Mouse (Mus musculus): Measurements from ENCODE around the gene Pdcl2.

Pdcl2 gene

DNA sequence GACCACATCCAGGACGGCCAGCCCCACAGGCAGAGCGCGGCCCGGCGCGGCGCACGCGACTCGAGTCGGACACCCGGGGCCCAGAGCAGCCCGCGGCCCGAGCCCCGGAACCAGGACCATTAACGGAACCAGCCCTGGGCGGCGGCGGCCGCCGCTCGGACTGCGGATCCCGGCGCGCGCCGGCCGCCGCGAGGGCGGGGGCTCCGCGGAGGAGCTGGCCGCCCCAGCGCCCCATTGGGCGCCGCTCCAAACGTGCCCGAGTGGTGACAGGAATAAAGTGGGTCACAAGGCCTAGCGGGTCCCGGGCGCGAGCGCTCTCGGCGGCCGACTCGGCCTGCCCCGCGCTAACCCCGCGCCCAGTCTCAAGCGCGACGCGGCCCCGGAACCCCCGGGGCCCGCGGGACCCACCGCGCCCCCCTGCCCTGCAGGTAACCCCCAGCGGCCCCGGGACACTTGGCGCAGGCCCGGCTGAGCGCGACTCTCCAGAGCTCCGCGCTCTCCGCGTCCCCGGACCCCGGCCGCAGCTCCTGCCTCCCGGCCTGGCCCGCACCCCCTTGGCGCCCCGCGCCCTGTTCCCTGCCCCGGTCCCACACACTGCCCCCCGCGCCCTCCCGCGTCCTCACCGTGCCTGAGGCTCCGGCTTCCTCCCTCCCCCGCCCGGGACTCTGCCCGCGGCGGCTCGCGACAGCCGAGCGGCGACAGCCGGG is 27.1 kb downstream of the Pdcl2 start:
- peak; percentile 71 for DNase-seq (ENCODE audit: low spot score)

DNA sequence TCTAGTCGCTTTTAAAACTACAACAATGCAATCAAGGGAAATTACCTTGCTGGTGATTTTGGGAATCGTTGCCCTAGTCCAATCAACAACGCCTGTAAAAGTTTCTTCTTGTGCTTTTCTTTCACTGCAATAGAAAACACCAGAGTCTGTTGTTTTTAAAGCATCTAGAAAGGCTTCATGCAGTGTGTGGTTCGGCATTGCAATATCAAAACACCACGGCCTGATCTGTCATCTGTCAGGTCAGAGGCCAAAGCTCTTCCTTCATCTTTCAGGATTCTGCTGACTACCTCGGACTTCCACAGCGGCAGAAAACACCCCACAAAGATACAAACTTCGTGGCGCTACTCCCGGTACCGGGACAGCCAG is 27.6 kb downstream of the Pdcl2 start:
- DNase-seq (ENCODE audit: low spot score) = no peak

DNA sequence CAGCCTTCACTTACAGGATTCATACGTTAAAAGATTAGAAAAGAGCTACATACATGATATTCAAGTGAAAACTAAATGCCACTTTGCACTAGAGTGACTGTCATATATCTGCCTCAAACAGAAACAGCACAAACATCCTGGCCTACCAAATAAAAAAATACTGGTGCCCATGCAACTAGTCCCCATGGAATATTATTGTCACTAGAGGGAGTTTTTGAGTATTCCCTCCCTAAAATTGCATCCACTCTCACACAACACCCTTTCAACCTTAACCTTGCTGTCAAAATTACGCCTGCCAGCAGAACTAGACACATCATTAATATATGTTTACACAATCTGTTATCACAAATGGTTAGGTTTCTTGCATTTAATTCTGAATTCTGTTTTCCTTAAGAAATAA is 28.9 kb downstream of the Pdcl2 start:
- DNase-seq (ENCODE audit: low spot score) = no peak

DNA sequence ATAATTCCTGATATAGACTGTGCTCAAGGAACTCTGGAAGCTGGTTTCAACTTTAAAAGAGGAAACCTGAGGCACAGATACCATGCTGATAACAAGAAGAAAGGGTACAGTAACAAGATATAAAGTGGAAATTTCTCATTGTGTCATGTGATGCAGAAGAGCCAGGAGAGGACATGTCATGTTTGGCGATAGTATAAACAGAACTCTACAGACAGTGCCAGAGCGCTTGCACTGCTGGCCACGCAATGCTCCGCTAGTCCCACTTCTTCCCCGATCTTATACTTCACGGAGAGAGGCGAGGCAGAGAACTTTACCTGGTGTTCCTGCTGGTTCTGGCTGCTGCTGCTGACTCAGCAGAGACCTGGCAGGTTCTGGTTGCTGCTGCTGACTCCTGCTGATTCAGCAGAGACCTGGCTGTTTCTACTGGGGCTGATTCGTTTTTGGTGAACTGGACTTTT is 41.7 kb downstream of the Pdcl2 start:
- no peak for DNase-seq (ENCODE audit: low spot score)

DNA sequence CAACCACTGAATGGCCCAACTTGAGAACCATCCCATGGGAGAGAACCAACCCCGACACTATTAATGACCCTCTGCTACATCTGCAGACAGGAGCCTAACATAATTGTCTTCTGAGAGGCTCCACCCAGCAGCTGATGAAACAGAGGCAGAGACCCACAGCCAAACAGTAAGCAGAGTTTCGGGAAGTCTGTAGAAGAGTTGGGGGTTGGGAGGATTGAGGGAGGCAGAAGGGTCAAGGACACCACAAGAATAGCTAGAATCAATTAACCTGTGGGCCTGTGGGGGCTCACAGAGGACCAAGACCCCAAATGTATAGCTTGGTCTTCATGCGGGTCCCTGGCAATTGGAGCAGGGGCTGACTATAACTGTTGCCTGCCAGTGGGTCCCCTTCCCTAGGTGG is 42.7 kb downstream of the Pdcl2 start:
- DNase-seq (ENCODE audit: low spot score) = no peak

DNA sequence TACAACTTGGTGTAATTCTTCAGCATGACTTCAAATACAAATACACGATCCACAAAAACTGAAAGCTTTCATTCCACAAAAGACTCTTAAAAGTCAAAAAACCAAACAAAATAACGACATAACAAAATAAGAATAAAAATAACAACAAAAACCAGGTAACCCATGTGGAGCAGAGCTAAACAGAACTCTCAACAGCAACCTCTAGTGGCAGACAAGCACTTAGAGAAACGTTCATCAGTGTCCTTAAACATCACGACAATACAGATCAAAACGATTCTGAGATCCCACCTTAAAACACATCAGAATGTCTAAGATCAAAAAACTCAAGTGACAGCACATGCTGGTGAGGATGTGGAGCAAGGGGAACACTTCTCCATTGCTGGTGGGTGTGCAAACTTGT is 43.9 kb downstream of the Pdcl2 start:
- DNase-seq (ENCODE audit: low spot score) = no peak

DNA sequence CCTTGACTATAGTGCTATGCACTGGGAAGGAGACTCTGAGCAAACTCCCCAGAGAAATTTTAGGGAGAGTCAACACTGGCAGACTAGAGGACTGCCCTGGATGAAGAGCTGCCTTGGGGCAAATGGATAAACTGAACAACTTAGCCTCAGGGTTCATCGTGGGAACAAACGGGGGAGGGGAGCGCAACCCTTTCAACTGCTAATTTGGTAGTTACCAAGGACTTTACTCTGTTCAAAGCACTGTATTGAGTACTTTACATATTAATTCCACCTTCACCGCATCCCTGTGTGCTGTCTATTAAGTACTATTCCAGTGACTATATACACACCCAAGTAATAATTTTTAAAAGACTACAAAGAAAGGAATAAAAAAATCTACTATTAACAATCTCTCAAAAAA is 45.3 kb downstream of the Pdcl2 start:
- no peak for DNase-seq (ENCODE audit: low spot score)

DNA sequence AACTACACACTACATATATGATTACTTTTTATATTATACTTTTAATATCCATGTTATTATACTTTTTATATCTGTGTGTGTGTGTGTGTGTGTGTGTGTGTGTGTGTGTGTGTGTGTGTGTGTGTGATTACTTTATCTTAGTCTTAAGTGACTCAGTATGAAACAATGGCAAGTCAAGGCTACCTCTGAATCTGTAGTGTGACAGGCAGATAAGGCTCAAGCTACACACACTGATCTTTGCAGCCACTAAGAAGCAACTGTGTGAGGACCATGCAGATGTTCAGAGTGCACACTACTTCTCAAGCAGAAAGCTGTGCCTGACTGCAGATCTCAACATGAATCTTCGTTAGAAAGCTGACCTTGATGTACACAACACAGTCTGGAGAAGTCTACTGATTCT is 47.1 kb downstream of the Pdcl2 start:
- DNase-seq (ENCODE audit: low spot score) = no peak

DNA sequence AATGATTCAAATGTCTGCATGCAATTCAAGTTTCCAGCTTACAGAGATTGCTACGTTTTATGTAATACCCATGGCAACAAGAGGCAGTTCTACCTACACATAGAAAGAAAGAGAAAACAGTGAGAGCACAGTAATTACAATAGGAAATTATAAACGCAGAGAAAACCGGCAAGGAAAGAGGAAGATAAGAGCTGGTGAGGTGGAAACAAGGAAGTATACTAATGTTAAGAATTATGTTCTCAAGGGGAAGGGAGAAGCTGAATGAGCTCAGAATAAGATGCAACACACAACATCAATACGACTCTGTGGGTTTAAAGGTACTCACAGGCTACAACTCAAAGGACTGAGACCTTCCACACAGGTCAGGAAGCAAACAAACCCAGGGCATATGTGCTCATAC is 56.0 kb downstream of the Pdcl2 start:
- no peak for DNase-seq (ENCODE audit: low spot score)

Measured in layer of hippocampus, adult 11-12 months (tissue).